Mouse (Mus musculus) stomach, embryonic 16.5 days (tissue): ENCODE measurements at regions not wholly inside any gene's neighbourhood (a gene's known extent, or its start where the extent isn't known, plus 50 kb on each side); places are given as distances from the start of the nearest gene placed in this dataset.

Experiments
- ATAC-seq: fragments of 200-750 bp; cut with Nextera tagmentation; 2 replicates; pipeline ENCODE4 v1.8.0; 2017; ENCODE audit warnings: moderate number of reproducible peaks, moderate TSS enrichment; ENCODE audit not compliant: insufficient read depth, low FRiP score
- H3K27ac ChIP-seq: fragments of 300-500 bp; sonication (generic); 2 replicates; pipeline ENCODE4 v1.5.1; 2014; ENCODE audit warnings: low read length
- H3K27me3 ChIP-seq: fragments of 300-500 bp; sonication (generic); 2 replicates; pipeline ENCODE4 v1.6.1; 2014; ENCODE audit warnings: low read length, control low read depth, mixed read lengths; ENCODE audit not compliant: control insufficient read depth, insufficient read depth
- H3K36me3 ChIP-seq: fragments of 300-500 bp; sonication (generic); 2 replicates; pipeline ENCODE4 v1.6.1; 2014; ENCODE audit warnings: low read length; ENCODE audit not compliant: control insufficient read depth, insufficient read depth
- H3K4me1 ChIP-seq: fragments of 300-500 bp; sonication (generic); 2 replicates; pipeline ENCODE4 v1.6.1; 2014; ENCODE audit warnings: low read length, control low read depth, mixed read lengths; ENCODE audit not compliant: control insufficient read depth, insufficient read depth
- H3K4me2 ChIP-seq: fragments of 300-500 bp; sonication (generic); 2 replicates; pipeline ENCODE4 v1.6.1; 2014; ENCODE audit warnings: low read depth, low read length, mixed read lengths
- H3K4me3 ChIP-seq: fragments of 300-500 bp; sonication (generic); replicated peaks from 2 replicates; pipeline ENCODE4 v1.5.1; 2014; ENCODE audit warnings: mild to moderate bottlenecking, low read length
- H3K9ac ChIP-seq: fragments of 300-500 bp; sonication (generic); 2 replicates; pipeline ENCODE4 v1.6.1; 2014; ENCODE audit warnings: low read length
- H3K9me3 ChIP-seq: fragments of 300-500 bp; sonication (generic); replicated peaks from 2 replicates; pipeline ENCODE4 v1.6.1; 2016; ENCODE audit warnings: low read length, control low read depth; ENCODE audit not compliant: control insufficient read depth
- WGBS: fragments of 180-500 bp; shearing (Covaris S2); extraction: QIAGEN DNeasy Blood & Tissue Kit; methylation state at CpG from one replicate; pipeline ENCODE4 v1.1.7; 2014; 5-methylcytosine and 5-hydroxymethylcytosine counted together

GRCm38 (mm10) chr7:129079786-129080185 lies 177.0 kb upstream of the Plpp4 start:
- H3K4me3 ChIP-seq, result no peak overlapping the region
- H3K36me3 ChIP-seq, result no peaks in the 10 kb centered on the region
- H3K27me3 ChIP-seq, result no peaks in the 10 kb centered on the region
- H3K9me3 ChIP-seq, result no peaks in the 10 kb centered on the region
- no peaks in the 10 kb centered on the region for H3K4me1 ChIP-seq
- 81% methylated on average over 6 of the region's 6 CpGs for WGBS
- no peak overlapping the region for H3K4me2 ChIP-seq
- H3K27ac ChIP-seq, result no peak overlapping the region
- ATAC-seq, result no peak
- no peak overlapping the region for H3K9ac ChIP-seq

GRCm38 (mm10) chr7:129091441-129091840 lies 165.4 kb upstream of the Plpp4 start:
- Histone ChIP-seq H3K4me2 (no peak overlapping the region), H3K9me3 (no peaks in the 10 kb centered on the region), H3K27ac (no peak overlapping the region), H3K27me3 (no peaks in the 10 kb centered on the region), H3K4me1 (no peaks in the 10 kb centered on the region), H3K4me3 (no peak overlapping the region), H3K36me3 (no peaks in the 10 kb centered on the region), H3K9ac (no peak overlapping the region)
- no peak for ATAC-seq
- WGBS, result 51% methylated on average over 4 of the region's 4 CpGs

- Histone ChIP-seq H3K36me3 (no peaks in the 10 kb centered on the region), H3K27ac (no peak overlapping the region), H3K4me2 (no peak overlapping the region), H3K4me3 (no peak overlapping the region), H3K4me1 (no peaks in the 10 kb centered on the region), H3K9me3 (no peaks in the 10 kb centered on the region), H3K9ac (no peak overlapping the region), H3K27me3 (no peaks in the 10 kb centered on the region)
- 31% methylated on average over 3 of the region's 3 CpGs for WGBS
- ATAC-seq, result no peak
These were observed 160.3 kb upstream of the Plpp4 start for GRCm38 (mm10) chr7:129096374-129097069.

DNA sequence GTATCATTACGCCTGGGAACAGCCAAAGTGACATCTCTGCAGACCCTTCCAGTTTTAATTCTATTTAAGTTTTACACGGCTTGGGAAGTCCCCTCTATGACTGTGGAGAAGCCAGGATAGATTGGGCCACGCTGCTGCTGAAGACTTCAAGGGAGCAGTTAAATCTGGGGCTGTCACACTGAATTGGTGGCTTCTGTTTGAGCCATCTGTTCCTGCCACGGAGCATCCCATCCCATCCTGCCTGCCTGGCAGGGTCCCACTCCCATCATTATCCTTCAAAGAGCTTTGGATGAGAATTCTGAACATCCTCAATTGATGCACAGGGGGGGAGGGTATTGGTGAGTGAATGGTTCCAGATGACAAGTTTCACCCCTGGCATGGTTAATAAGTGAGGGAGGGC lies 154.4 kb upstream of the Plpp4 start:
- no peaks in the 10 kb centered on the region for H3K27me3 ChIP-seq
- H3K9me3 ChIP-seq, result no peaks in the 10 kb centered on the region
- H3K9ac ChIP-seq, result no peak overlapping the region
- no peak for ATAC-seq
- H3K4me2 ChIP-seq, result no peak overlapping the region
- H3K36me3 ChIP-seq, result no peaks in the 10 kb centered on the region
- WGBS, result 71% methylated on average over 4 of the region's 4 CpGs
- no peak overlapping the region for H3K27ac ChIP-seq
- no peak overlapping the region for H3K4me3 ChIP-seq
- no peaks in the 10 kb centered on the region for H3K4me1 ChIP-seq

DNA sequence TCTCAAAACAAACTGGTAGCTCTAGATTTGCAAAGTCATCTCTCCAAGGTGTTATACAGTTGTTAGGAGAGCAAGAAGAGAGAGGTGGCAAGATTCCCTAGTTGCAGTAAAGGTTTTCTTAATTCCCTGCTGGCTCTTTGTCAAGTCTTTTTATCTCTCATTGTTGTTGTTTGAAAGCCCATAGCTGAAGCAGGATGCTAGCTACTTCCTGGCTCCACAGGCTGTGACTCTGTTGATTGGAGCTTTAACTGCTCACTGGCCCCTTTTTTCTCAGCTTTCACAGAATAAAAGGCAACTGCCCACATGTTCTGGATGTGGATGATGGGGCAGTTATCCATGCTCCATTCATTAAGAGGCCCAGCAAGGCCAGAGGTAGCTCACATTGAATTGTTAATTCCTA lies 122.7 kb upstream of the Plpp4 start:
- no peak overlapping the region for H3K4me3 ChIP-seq
- no peak for ATAC-seq
- H3K9me3 ChIP-seq, result no peaks in the 10 kb centered on the region
- no peaks in the 10 kb centered on the region for H3K4me1 ChIP-seq
- no peak overlapping the region for H3K4me2 ChIP-seq
- no peak overlapping the region for H3K27ac ChIP-seq
- H3K9ac ChIP-seq, result no peak overlapping the region
- no peaks in the 10 kb centered on the region for H3K27me3 ChIP-seq
- no peaks in the 10 kb centered on the region for H3K36me3 ChIP-seq

GRCm38 (mm10) chr7:129134661-129135215 lies 122.1 kb upstream of the Plpp4 start:
- no peak overlapping the region for H3K9ac ChIP-seq
- H3K36me3 ChIP-seq, result no peaks in the 10 kb centered on the region
- no peak for ATAC-seq
- H3K27me3 ChIP-seq, result no peaks in the 10 kb centered on the region
- no peak overlapping the region for H3K4me3 ChIP-seq
- H3K4me2 ChIP-seq, result no peak overlapping the region
- H3K9me3 ChIP-seq, result no peaks in the 10 kb centered on the region
- no peaks in the 10 kb centered on the region for H3K4me1 ChIP-seq
- 25% methylated on average over 4 of the region's 4 CpGs for WGBS
- H3K27ac ChIP-seq, result no peak overlapping the region

DNA sequence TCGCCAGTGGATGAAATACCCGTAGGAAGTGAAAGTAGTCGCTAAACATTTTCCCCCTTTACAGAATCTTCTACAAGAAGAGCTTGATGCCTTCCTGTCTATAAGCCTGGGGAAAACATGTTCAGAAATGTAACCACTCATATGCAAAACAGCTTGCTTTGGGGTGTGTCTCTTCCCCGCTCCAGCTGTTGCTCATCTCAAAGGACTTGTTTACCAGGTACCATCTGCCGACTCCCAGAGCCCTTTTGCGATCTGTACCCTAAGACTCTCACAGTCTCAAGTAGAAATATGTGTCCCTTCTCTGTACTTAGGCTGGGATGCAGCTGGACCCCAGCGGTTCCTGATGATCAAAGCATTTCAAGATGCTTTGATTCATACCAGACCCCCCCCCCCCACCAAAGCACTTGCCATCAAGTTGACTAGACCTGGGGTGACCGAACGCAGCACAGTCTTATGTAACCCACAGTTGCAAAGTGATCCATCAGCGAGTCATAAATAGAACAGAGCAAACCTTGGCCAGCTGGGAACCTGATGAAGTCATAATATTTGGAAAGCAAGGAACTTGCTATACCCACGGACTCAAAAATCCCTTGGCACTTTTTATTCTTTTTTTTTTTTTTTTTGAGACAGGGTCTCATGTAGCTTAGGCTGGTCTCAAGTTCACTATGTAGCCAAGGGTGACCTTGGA lies 119.4 kb upstream of the Plpp4 start:
- H3K36me3 ChIP-seq, result no peaks in the 10 kb centered on the region
- no peaks in the 10 kb centered on the region for H3K4me1 ChIP-seq
- H3K9ac ChIP-seq, result no peak overlapping the region
- H3K27me3 ChIP-seq, result no peaks in the 10 kb centered on the region
- no peak overlapping the region for H3K4me2 ChIP-seq
- no peak for ATAC-seq
- no peak overlapping the region for H3K27ac ChIP-seq
- H3K9me3 ChIP-seq, result no peaks in the 10 kb centered on the region
- no peak overlapping the region for H3K4me3 ChIP-seq
- 62% methylated on average over 11 of the region's 11 CpGs for WGBS

- no peaks in the 10 kb centered on the region for H3K9me3 ChIP-seq
- H3K4me1 ChIP-seq, result no peaks in the 10 kb centered on the region
- no peaks in the 10 kb centered on the region for H3K36me3 ChIP-seq
- no peaks in the 10 kb centered on the region for H3K27me3 ChIP-seq
- H3K9ac ChIP-seq, result no peak overlapping the region
- H3K4me2 ChIP-seq, result no peak overlapping the region
- 66% methylated on average over 6 of the region's 6 CpGs for WGBS
- no peak overlapping the region for H3K27ac ChIP-seq
- no peak overlapping the region for H3K4me3 ChIP-seq
- ATAC-seq, result no peak
These were observed 114.8 kb upstream of the Plpp4 start for GRCm38 (mm10) chr7:129141942-129142598.

DNA sequence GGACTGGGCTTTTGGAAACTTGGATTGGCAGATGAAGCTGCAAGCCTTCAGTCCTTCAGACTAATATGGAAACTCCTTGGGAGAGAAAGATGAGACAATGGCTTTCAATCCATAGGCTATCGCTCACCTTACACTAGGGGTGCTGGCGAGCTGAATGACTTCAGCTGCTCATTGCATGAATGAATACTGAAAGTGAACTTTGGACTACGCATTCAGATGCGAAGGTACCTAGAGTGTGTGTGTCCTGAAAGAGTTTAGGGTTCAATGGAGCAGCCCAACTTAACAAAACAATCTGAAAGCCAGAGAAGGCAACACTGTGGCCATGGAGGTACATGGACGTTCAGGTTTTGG lies 114.3 kb upstream of the Plpp4 start:
- ATAC-seq, result no peak
- no peaks in the 10 kb centered on the region for H3K9me3 ChIP-seq

More for the DNA sequence above, 114.3 kb upstream of the Plpp4 start:
- WGBS, result 71% methylated on average over 5 of the region's 5 CpGs
- Histone ChIP-seq H3K27ac (no peak overlapping the region), H3K36me3 (no peaks in the 10 kb centered on the region), H3K4me3 (no peak overlapping the region), H3K9ac (no peak overlapping the region), H3K4me1 (no peaks in the 10 kb centered on the region), H3K4me2 (no peak overlapping the region), H3K27me3 (no peaks in the 10 kb centered on the region)
